Comparison of ENCODE assay signal across 8 mouse cellular contexts in genomic region chr10:105573908-105574694, GRCm38 (mm10). TPM values are rescaled to one million over a fixed set of nuclear protein-coding genes. Genes with fewer than 3 reads are reported as not detected.
A peak's percentile ranks its signal among the peaks of the same experiment; 100 is the strongest.
DNase-seq lines count a peak whose midpoint lies in the region; ATAC-seq lines count a peak whose summit lies in the region.

Gene Tmtc2 (minus strand): TSS chr10:105574451.

- peak within 1 kb of the TSS; percentile 96 for H3K27ac ChIP-seq in hindbrain, embryonic 15.5 days (replicated peaks)

- no peaks in the 10 kb centered on the region for H3K27me3 ChIP-seq in hindbrain, embryonic 15.5 days

- peak within 1 kb of the TSS; percentile 93 for H3K4me3 ChIP-seq in hindbrain, embryonic 15.5 days

- peak; percentile 86 for DNase-seq in ZHBTc4 (ENCODE audit: low read depth, low spot score)
- DNase-seq in cerebellum, postnatal 36 days, result peak; percentile 87 to 89
- DNase-seq in gastrocnemius, adult 18-20 months (ENCODE audit: low spot score), result peak; percentile 82
- peak; percentile 78 to 88 for DNase-seq in left cerebral cortex, adult 18-20 months (ENCODE audit: low spot score in 2 of 2)
- DNase-seq in lung, postnatal 36 days, result peak; percentile 93
- DNase-seq in retina, postnatal 1 day, result peak; percentile 95
- peak; percentile 85 for DNase-seq in thymus, postnatal 4 days

- H3K36me3 ChIP-seq in hindbrain, embryonic 15.5 days, result no peaks in the 10 kb centered on the region

- peak within 1 kb of the TSS; percentile 91 for H3K9ac ChIP-seq in hindbrain, embryonic 15.5 days

- peak within 1 kb of the TSS; percentile 85 for H3K4me2 ChIP-seq in hindbrain, embryonic 15.5 days

- ATAC-seq in hindbrain, embryonic 15.5 days (ENCODE audit: low FRiP score, low read depth), result peak; percentile 97

- H3K9me3 ChIP-seq in hindbrain, embryonic 15.5 days, result no peaks in the 10 kb centered on the region

- peaks cover 49% of the 10 kb centered on the region for H3K4me1 ChIP-seq in hindbrain, embryonic 15.5 days (replicated peaks)

- WGBS in hindbrain, embryonic 15.5 days, result under 1% methylated on average over 57 of the region's 61 CpGs

RNA-seq across cellular contexts. Expression of gene Tmtc2, which starts in this region (rescaled TPM):
- 1 to 10 TPM; 1.5 to 2.0 TPM for total RNA-seq in gastrocnemius, adult 18-20 months (2021)
- 8.0 and 8.5 TPM in 2 replicates for polyA plus RNA-seq in hindbrain, embryonic 15.5 days (2015; fragmentation: Nextera tagmentation; extraction: Ambion mirVana)
- total RNA-seq in left cerebral cortex, adult 18-20 months (2021), result 10 to 100 TPM in 1 of 2 experiments, 1 to 10 TPM in 1; 9.7 to 11.0 TPM

Comparison
In these comparisons a context has a peak if more than half of its experiments do, and no peak if none do; other contexts are left out.
1. Peak in every context shown above with its lines: DNase-seq, ATAC-seq, H3K4me3 ChIP-seq and H3K27ac ChIP-seq.